Mouse (Mus musculus) bone marrow, adult 2 months (tissue): ENCODE measurements around the gene Gbp3.

Experiments used
- CTCF ChIP-seq: fragments of 200-500 bp; IDR thresholded peaks from 2 replicates; pipeline ENCODE4 v1.5.1; 2011; ENCODE audit warnings: low read length, control low read depth; ENCODE audit not compliant: control insufficient read depth, insufficient read depth
- POLR2A ChIP-seq: fragments of 200-500 bp; IDR thresholded peaks from 2 replicates; pipeline ENCODE4 v1.6.1; 2011; ENCODE audit warnings: low read depth, mild to moderate bottlenecking, control low read depth, low read length, borderline replicate concordance; ENCODE audit not compliant: control insufficient read depth

- TF ChIP-seq CTCF (no peak), POLR2A (no peak)
Measured at GRCm38 (mm10) chr3:142561045-142561646, 1.3 kb downstream of the Gbp3 start.
